Mouse (Mus musculus): ENCODE data around the gene Fam19a1.

GRCm38 (mm10) chr6:96071567-96071966, 41.4 kb upstream of the Fam19a1 start:
- TF ChIP-seq CTCF (IDR thresholded peaks at IDR 0.05; ENCODE audit: low read depth, low read length) (no peak), POLR2A (IDR thresholded peaks at IDR 0.05; ENCODE audit: insufficient read depth, low read length) (no peak)

All from ES-Bruce4 (cell line).